Mouse (Mus musculus) C2C12 (cell line): ENCODE results near the gene Lurap1l. TPM values are rescaled to one million over a fixed set of nuclear protein-coding genes. Genes with fewer than 3 reads are reported as not detected.

Experiments
- H3K27me3 ChIP-seq: one replicate; pipeline ENCODE4 v1.6.1; 2011; ENCODE audit not compliant: control insufficient read depth, insufficient read depth, insufficient read length
- H3K36me3 ChIP-seq: one replicate; pipeline ENCODE4 v1.6.1; 2011; ENCODE audit not compliant: control insufficient read depth, insufficient read depth
- H3K4me3 ChIP-seq: one replicate; pipeline ENCODE4 v1.5.1; 2011; ENCODE audit warnings: mild to moderate bottlenecking, control low read depth; ENCODE audit not compliant: poor library complexity, insufficient read depth, severe bottlenecking
- H3K79me2 ChIP-seq: one replicate; pipeline ENCODE4 v1.6.1; 2011; ENCODE audit not compliant: control insufficient read depth, insufficient read depth
- H3K79me3 ChIP-seq: one replicate; pipeline ENCODE4 v1.6.1; 2011; ENCODE audit warnings: low read depth, control low read depth
- H3ac ChIP-seq: one replicate; pipeline ENCODE3; 2011; ENCODE audit warnings: low read depth; ENCODE audit not compliant: control insufficient read depth, insufficient read length
- CEBPB ChIP-seq: IDR thresholded peaks from one replicate; pipeline ENCODE4 v1.6.1; 2011; ENCODE audit warnings: low read depth, mild to moderate bottlenecking, control low read depth, moderate library complexity
- CTCF ChIP-seq: IDR thresholded peaks from one replicate; pipeline ENCODE4 v1.5.1; 2011; ENCODE audit not compliant: control insufficient read depth, insufficient read depth, insufficient read length
- FOSL1 ChIP-seq: IDR thresholded peaks from one replicate; pipeline ENCODE4 v1.8.0; 2011; ENCODE audit warnings: mild to moderate bottlenecking, low read length; ENCODE audit not compliant: poor library complexity, insufficient read depth, severe bottlenecking
- MAX ChIP-seq: IDR thresholded peaks from one replicate; pipeline ENCODE4 v1.6.1; 2011; ENCODE audit warnings: mild to moderate bottlenecking, control low read depth
- MYOD1 ChIP-seq: IDR thresholded peaks from one replicate; pipeline ENCODE4 v1.6.1; 2011; ENCODE audit warnings: low read depth; ENCODE audit not compliant: control insufficient read depth, insufficient read length
- MYOG ChIP-seq: IDR thresholded peaks from one replicate; pipeline ENCODE4 v1.6.1; 2011; ENCODE audit not compliant: control insufficient read depth, insufficient read length; ENCODE audit errors: extremely low read depth
- USF1 ChIP-seq: IDR thresholded peaks from one replicate; pipeline ENCODE4 v1.6.1; 2011; ENCODE audit warnings: low read depth, mild to moderate bottlenecking, control low read depth, moderate library complexity
- polyA plus RNA-seq: library from polyadenylated mRNA; unstranded; fragments of >200 nt; fragmentation: generic; extraction: Trizol; gene quantifications from one replicate; pipeline ENCODE4 v1.2.1, GENCODE M21; 2012; ENCODE audit warnings: missing spikeins

The Lurap1l gene
- polyA plus RNA-seq, 1 experiment, result 42.9 TPM

- no peak for TF ChIP-seq CTCF
- peak; percentile 75 for TF ChIP-seq CEBPB
- H3K79me3 ChIP-seq, result peaks cover 84% of the 10 kb centered on the region
- H3K36me3 ChIP-seq, result peaks cover 6% of the 10 kb centered on the region
- H3K4me3 ChIP-seq, result no peak overlapping the region
- H3K79me2 ChIP-seq, result peaks cover 99% of the 10 kb centered on the region
- H3ac ChIP-seq, result no peak overlapping the region
- no peaks in the 10 kb centered on the region for H3K27me3 ChIP-seq
These were observed 8.2 kb downstream of the Lurap1l start for GRCm38 (mm10) chr4:80918526-80919129.

GRCm38 (mm10) chr4:80919217-80919867 is 8.9 kb downstream of the Lurap1l start:
- Histone ChIP-seq H3K36me3 (peaks cover 3% of the 10 kb centered on the region), H3K79me3 (peaks cover 84% of the 10 kb centered on the region), H3ac (no peak overlapping the region), H3K27me3 (no peaks in the 10 kb centered on the region), H3K4me3 (no peak overlapping the region), H3K79me2 (peaks cover 99% of the 10 kb centered on the region)
- TF ChIP-seq CEBPB (no peak), MYOG (no peak), CTCF (no peak), MYOD1 (no peak), MAX (no peak), USF1 (no peak), FOSL1 (no peak)

- TF ChIP-seq USF1, result no peak
- peak; percentile 53 for TF ChIP-seq CEBPB
- H3ac ChIP-seq, result no peak overlapping the region
These were observed 11.4 kb downstream of the Lurap1l start for GRCm38 (mm10) chr4:80921646-80922489.

GRCm38 (mm10) chr4:80922654-80923053 is 12.2 kb downstream of the Lurap1l start:
- Histone ChIP-seq H3K27me3 (no peaks in the 10 kb centered on the region), H3K4me3 (no peak overlapping the region), H3K36me3 (peaks cover 12% of the 10 kb centered on the region), H3K79me3 (peaks cover 86% of the 10 kb centered on the region), H3ac (no peak overlapping the region), H3K79me2 (peaks cover 98% of the 10 kb centered on the region)
- TF ChIP-seq USF1 (no peak), MYOG (no peak), CTCF (no peak), MYOD1 (no peak), FOSL1 (no peak), CEBPB (no peak), MAX (no peak)

More at GRCm38 (mm10) chr4:80921646-80922489, 11.4 kb downstream of the Lurap1l start:
- H3K4me3 ChIP-seq, result no peak overlapping the region
- H3K36me3 ChIP-seq, result peaks cover 6% of the 10 kb centered on the region
- no peaks in the 10 kb centered on the region for H3K27me3 ChIP-seq
- H3K79me2 ChIP-seq, result peaks cover 99% of the 10 kb centered on the region
- peaks cover 89% of the 10 kb centered on the region for H3K79me3 ChIP-seq

GRCm38 (mm10) chr4:80924815-80925214 is 14.4 kb downstream of the Lurap1l start:
- H3K79me3 ChIP-seq, result peaks cover 65% of the 10 kb centered on the region
- H3K4me3 ChIP-seq, result no peak overlapping the region
- no peak for TF ChIP-seq FOSL1
- TF ChIP-seq USF1, result no peak
- no peak for TF ChIP-seq MAX
- TF ChIP-seq CEBPB, result no peak
- TF ChIP-seq MYOD1, result no peak
- no peak for TF ChIP-seq MYOG
- TF ChIP-seq CTCF, result no peak
- H3ac ChIP-seq, result no peak overlapping the region
- H3K79me2 ChIP-seq, result peaks cover 77% of the 10 kb centered on the region
- H3K36me3 ChIP-seq, result peaks cover 12% of the 10 kb centered on the region
- H3K27me3 ChIP-seq, result no peaks in the 10 kb centered on the region
